Mouse (Mus musculus) E14TG2a.4 (cell line): Measurements from ENCODE around the gene Gm47995.

Experiments
- CTCF ChIP-seq: conservative IDR thresholded peaks from 2 replicates; pipeline ENCODE4 v1.5.1; 2014; ENCODE audit warnings: low read length
- POU5F1 ChIP-seq: IDR thresholded peaks from 2 replicates; pipeline ENCODE4 v1.6.1; 2014; ENCODE audit warnings: low read length, borderline replicate concordance

DNA sequence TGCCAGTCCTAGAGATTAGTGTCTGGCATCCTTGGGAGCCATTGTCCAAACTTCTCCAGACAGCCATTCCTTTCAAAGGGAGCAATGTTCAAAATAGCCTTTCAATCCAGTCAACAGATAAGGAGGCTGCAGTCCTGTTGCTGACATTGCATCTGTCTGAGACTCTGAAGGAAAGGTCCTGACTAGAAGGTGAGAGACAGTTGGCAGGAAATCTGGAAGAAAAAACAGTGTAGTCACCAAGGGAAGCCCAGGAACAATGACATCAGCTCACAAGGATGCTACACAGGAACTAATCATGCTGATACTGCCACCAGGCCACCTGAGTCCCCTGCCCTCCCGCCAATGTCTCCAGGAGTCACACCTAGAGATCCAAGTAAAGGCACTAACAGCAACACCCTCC is 25.1 kb downstream of the Gm47995 start:
- TF ChIP-seq CTCF (no peak), POU5F1 (no peak)
